Mouse (Mus musculus) embryonic facial prominence, embryonic 10.5 days (tissue): ENCODE measurements at regions not wholly inside any gene's neighbourhood (a gene's known extent, or its start where the extent isn't known, plus 50 kb on each side); places are given as distances from the start of the nearest gene placed in this dataset.
A peak's percentile ranks its signal among the peaks of the same experiment; 100 is the strongest.

ENCODE experiments used
- DNase-seq: peaks from one replicate; pipeline ENCODE4 v3.0.0-alpha.2; 2017; ENCODE audit warnings: low spot score
- H3K27ac ChIP-seq: fragments of 300-500 bp; sonication (generic); replicated peaks from 2 replicates; pipeline ENCODE4 v1.5.1; 2016; ENCODE audit warnings: mild to moderate bottlenecking
- H3K27me3 ChIP-seq: fragments of 300-500 bp; sonication (generic); replicated peaks from 2 replicates; pipeline ENCODE4 v1.6.1; 2016; ENCODE audit warnings: low read depth, mild to moderate bottlenecking; ENCODE audit not compliant: poor library complexity, severe bottlenecking
- H3K36me3 ChIP-seq: fragments of 300-500 bp; sonication (generic); replicated peaks from 2 replicates; pipeline ENCODE4 v1.6.1; 2016; ENCODE audit warnings: mild to moderate bottlenecking, moderate library complexity
- H3K4me1 ChIP-seq: fragments of 300-500 bp; sonication (generic); 2 replicates; pipeline ENCODE4 v1.6.1; 2016
- H3K4me3 ChIP-seq: fragments of 300-500 bp; sonication (generic); 2 replicates; pipeline ENCODE4 v1.5.1; 2016; ENCODE audit warnings: mild to moderate bottlenecking, moderate library complexity
- H3K9me3 ChIP-seq: fragments of 300-500 bp; sonication (generic); 2 replicates; pipeline ENCODE4 v1.6.1; 2016; ENCODE audit warnings: mild to moderate bottlenecking
- WGBS: fragments of 180-500 bp; shearing (Covaris S2); methylation state at CpG from one replicate; pipeline ENCODE4 v1.1.7; 2016; 5-methylcytosine and 5-hydroxymethylcytosine counted together

GRCm38 (mm10) chr1:92703270-92703669, 54.6 kb upstream of the Otos start:
- WGBS, result 81% methylated on average over 3 of the region's 3 CpGs
- H3K27me3 ChIP-seq, result peaks cover 19% of the 10 kb centered on the region
- H3K36me3 ChIP-seq, result no peaks in the 10 kb centered on the region
- peaks cover 29% of the 10 kb centered on the region for H3K4me1 ChIP-seq
- DNase-seq, result no peak
- no peak overlapping the region for H3K4me3 ChIP-seq
- H3K27ac ChIP-seq, result 0 out of 2 replicates have a peak overlapping the region, but pooled peaks have one; percentile 59
- H3K9me3 ChIP-seq, result no peaks in the 10 kb centered on the region

- H3K36me3 ChIP-seq, result no peaks in the 10 kb centered on the region
- H3K27me3 ChIP-seq, result peaks cover 19% of the 10 kb centered on the region
- no peaks in the 10 kb centered on the region for H3K9me3 ChIP-seq
- H3K27ac ChIP-seq, result no peak overlapping the region
- H3K4me3 ChIP-seq, result no peak overlapping the region
- H3K4me1 ChIP-seq, result peaks cover 34% of the 10 kb centered on the region
- no peak for DNase-seq
- 79% methylated on average over 2 of the region's 2 CpGs for WGBS
These were observed 51.5 kb upstream of the Otos start for GRCm38 (mm10) chr1:92700107-92700506.

GRCm38 (mm10) chr1:92699697-92700096, 51.1 kb upstream of the Otos start:
- H3K27ac ChIP-seq, result 0 out of 2 replicates have a peak overlapping the region, but pooled peaks have one; percentile 1
- H3K4me3 ChIP-seq, result no peak overlapping the region
- peaks cover 19% of the 10 kb centered on the region for H3K27me3 ChIP-seq
- WGBS, result 9% methylated on average over 6 of the region's 6 CpGs
- no peaks in the 10 kb centered on the region for H3K36me3 ChIP-seq
- no peak for DNase-seq
- H3K9me3 ChIP-seq, result no peaks in the 10 kb centered on the region
- peaks cover 34% of the 10 kb centered on the region for H3K4me1 ChIP-seq

- DNase-seq, result peak; percentile 59
These were observed 50.4 kb upstream of the Otos start for GRCm38 (mm10) chr1:92699048-92699447.

GRCm38 (mm10) chr1:92698541-92698940, 49.9 kb upstream of the Otos start:
- H3K36me3 ChIP-seq, result no peaks in the 10 kb centered on the region
- peaks cover 19% of the 10 kb centered on the region for H3K27me3 ChIP-seq
- peaks cover 34% of the 10 kb centered on the region for H3K4me1 ChIP-seq
- 0 out of 2 replicates have a peak overlapping the region, but pooled peaks have one; percentile 12 for H3K27ac ChIP-seq
- H3K9me3 ChIP-seq, result no peaks in the 10 kb centered on the region
- 91% methylated on average over 3 of the region's 3 CpGs for WGBS
- no peak overlapping the region for H3K4me3 ChIP-seq
- no peak for DNase-seq

More at GRCm38 (mm10) chr1:92699048-92699447, 50.4 kb upstream of the Otos start:
- Histone ChIP-seq H3K36me3 (no peaks in the 10 kb centered on the region), H3K27me3 (peaks cover 19% of the 10 kb centered on the region), H3K4me3 (no peak overlapping the region), H3K9me3 (no peaks in the 10 kb centered on the region), H3K4me1 (peaks cover 34% of the 10 kb centered on the region), H3K27ac (0 out of 2 replicates have a peak overlapping the region, but pooled peaks have one; percentile 12)
- WGBS, result 6% methylated on average over 9 of the region's 9 CpGs
